Mouse (Mus musculus): ENCODE data around the gene Styx. TPM values are rescaled to one million over a fixed set of nuclear protein-coding genes. Genes with fewer than 3 reads are reported as not detected.

Gene Styx
- polyA plus RNA-seq (2012; rRNA removed): 29.3 and 30.7 TPM in 2 replicates

DNA sequence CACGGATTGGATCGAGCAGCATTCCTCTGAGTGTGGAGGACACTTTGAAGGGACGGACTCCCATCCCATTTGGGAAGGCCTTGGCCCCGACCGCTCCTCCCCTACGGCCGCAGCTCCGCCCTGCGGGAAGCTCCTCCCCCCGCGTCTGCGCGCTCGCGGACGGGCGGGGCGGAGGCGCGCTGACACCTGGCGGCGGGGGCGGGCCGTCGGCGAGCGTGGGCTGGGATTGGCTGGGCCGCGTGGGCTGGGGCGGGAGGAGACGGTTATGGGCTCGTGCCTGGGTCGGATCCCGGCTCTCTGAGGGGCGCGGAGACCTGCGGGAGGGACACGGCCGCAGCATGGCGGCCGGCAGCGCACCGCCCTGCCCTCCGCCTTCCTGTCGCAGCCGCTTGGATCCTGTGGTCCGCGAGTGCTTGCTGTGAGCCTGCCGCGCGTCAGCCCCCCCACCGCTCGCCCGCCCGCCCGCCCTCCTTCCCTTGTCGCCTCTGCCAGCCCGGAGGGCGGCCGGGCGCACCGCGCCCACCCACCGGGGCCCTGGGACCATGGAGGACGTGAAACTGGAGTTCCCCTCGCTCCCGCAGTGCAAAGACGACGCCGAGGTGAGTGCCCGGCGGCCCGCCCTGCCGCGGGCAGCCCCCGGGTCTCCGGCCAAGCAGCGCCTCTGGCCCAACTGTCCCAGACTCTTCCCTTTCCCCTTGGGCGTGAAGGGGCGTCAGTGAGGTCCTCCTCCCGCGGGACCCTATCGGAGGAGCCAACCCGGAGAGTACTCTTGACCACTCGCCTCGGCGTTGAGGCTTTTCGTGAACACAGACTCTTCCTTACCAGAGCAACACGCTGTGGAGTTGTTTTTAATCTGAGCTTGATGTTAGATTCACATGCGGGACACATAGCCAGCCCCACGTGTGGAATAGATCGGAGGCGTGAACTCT is at the start of gene Styx:
Gene Styx (plus strand): TSS at position 163 of the 929 bp plus-strand sequence.

DNA sequence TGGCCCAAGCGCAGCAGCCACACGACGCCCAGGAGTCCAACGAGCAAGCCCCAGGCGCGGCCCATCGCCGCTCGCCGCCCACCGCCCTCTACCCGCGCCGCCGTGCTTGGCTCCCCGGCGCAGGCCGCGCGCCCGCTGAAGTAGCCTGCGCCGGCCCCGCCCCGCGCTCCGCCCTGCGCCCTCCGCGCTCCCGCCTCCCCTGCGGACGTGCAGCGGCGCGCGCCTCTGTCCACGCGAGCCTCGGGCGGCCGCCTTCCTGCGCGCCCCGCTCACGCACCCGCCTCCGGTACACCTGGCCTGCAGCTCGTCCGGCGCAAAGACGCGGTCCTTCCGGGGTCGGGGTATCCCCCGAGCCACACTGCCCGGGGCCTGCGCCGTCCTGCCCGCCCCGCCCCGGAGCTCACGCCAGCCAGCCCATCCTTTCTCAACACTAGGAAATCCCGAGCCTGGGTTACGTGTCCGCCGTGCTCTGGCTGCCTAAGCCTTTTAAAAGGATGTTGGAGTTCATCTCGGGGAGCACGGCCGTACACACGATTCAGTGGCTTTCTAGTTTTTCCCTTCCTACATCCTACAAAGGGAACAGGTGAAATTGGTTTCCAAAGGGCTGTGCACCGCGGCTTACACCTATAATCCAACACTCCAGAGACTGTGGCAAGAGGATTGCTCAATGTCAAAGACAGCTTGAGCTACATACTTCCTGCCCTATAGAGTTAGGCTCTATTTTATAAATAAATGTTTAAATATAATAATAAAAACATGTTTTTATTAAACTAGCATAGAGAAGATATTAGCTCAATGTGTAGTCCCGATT is 32.3 kb upstream of the Styx start, which contains the start of gene Ero1l:
Gene Ero1l (minus strand): TSS at position 346 of the 811 bp plus-strand sequence.

DNA sequence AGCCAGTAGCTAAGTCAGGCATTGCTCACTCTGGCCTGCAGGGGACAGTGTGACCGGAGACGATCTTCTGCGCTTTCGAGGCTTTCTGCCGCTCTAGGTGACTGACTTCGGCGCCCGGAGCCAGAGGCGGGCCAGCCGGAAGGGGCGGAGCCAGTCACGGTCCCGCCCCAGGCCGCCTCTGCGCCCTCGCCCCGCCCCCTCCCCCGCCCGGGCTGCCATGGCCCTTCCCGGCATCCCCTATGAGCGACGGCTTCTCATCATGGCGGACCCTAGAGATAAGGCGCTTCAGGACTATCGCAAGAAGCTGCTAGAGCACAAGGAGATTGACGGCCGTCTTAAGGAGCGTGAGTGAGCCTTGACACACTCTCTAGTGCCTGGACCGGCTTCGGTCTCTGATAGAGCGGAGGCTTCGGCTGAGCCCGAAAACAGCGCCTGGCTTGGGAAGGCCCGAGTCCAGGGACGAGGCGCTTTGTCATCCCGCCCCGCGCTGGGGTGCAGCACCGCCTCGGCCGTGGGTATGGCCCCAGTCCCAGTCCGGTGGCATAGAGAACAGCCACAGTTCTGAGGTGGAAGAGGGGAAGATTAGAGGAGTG is 21.2 kb upstream of the Styx start, which contains the start of gene Psmc6:
Gene Psmc6 (plus strand): TSS at position 200 of the 593 bp plus-strand sequence.

DNA sequence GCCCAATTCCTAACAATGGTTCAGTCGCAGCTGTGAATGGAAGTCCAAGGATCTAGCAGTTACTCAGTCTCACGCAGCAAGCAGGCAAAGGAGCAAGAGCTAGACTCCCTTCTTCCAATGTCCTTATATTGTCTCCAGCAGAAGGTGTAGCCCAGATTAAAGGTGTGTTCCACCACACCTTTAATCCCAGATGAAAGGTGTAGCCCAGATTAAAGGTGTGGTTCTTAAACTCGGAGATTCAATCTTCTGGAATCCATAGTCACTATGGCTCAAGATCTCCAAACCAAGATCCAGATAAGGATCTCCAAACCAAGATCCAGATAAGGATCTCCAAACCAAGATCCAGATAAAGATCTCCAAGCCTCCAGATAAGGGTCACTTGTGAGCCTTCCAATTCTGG is 53.9 kb downstream of the Styx start, which contains the start of gene Gnpnat1:
Gene Gnpnat1 (minus strand): TSS at position 101 of the 400 bp plus-strand sequence.

Other genes with a start within 250 kb of the Styx start
- 24.9 and 25.5 TPM in 2 replicates for gene Gpr137c, start 131.4 kb upstream of the Styx start, polyA plus RNA-seq (2012; rRNA removed)
- gene Txndc16, start 130.8 kb upstream of the Styx start, polyA plus RNA-seq (2012; rRNA removed): 29.1 and 29.7 TPM in 2 replicates
- 20.7 and 20.9 TPM in 2 replicates for gene Ero1l, start 32.3 kb upstream of the Styx start, polyA plus RNA-seq (2012; rRNA removed)
- 137 and 151 TPM in 2 replicates for gene Psmc6, start 21.3 kb upstream of the Styx start, polyA plus RNA-seq (2012; rRNA removed)
- gene Gnpnat1, start 53.8 kb downstream of the Styx start, polyA plus RNA-seq (2012; rRNA removed): 12.9 and 14.1 TPM in 2 replicates
- 52.5 and 61.8 TPM in 2 replicates for gene Fermt2, start 179.0 kb downstream of the Styx start, polyA plus RNA-seq (2012; rRNA removed)

Measured in central nervous system, embryonic 18 days (tissue).